Mouse (Mus musculus) heart, embryonic 16.5 days (tissue): Measurements from ENCODE around the gene Klc1. TPM values are rescaled to one million over a fixed set of nuclear protein-coding genes. Genes with fewer than 3 reads are reported as not detected.

Experiments
- ATAC-seq: fragments of 200-750 bp; cut with Nextera tagmentation; replicated peaks from 2 replicates; pipeline ENCODE4 v1.8.0; 2017; ENCODE audit warnings: moderate number of reproducible peaks; ENCODE audit not compliant: insufficient read depth, low FRiP score; ENCODE audit errors: extremely low read depth
- H3K27ac ChIP-seq: fragments of 300-500 bp; sonication (generic); 2 replicates; pipeline ENCODE4 v1.5.1; 2014; ENCODE audit warnings: mild to moderate bottlenecking, low read length, control low read depth, moderate library complexity
- H3K27me3 ChIP-seq: fragments of 300-500 bp; sonication (generic); 2 replicates; pipeline ENCODE4 v1.6.1; 2014; ENCODE audit warnings: low read length, mixed read lengths; ENCODE audit not compliant: control insufficient read depth, insufficient read depth
- H3K36me3 ChIP-seq: fragments of 300-500 bp; sonication (generic); 2 replicates; pipeline ENCODE4 v1.6.1; 2014; ENCODE audit not compliant: control insufficient read depth, insufficient read depth
- H3K4me1 ChIP-seq: fragments of 300-500 bp; sonication (generic); 2 replicates; pipeline ENCODE4 v1.6.1; 2014; ENCODE audit warnings: low read length, mixed read lengths; ENCODE audit not compliant: control insufficient read depth, insufficient read depth
- H3K4me2 ChIP-seq: fragments of 300-500 bp; sonication (generic); 2 replicates; pipeline ENCODE4 v1.6.1; 2014; ENCODE audit warnings: low read depth, mild to moderate bottlenecking, control low read depth, low read length
- H3K4me3 ChIP-seq: fragments of 300-500 bp; sonication (generic); 2 replicates; pipeline ENCODE4 v1.5.1; 2014; ENCODE audit warnings: mild to moderate bottlenecking, control low read depth, low read length
- H3K9ac ChIP-seq: fragments of 300-500 bp; sonication (generic); 2 replicates; pipeline ENCODE4 v1.6.1; 2014; ENCODE audit warnings: low read length, control low read depth
- H3K9me3 ChIP-seq: fragments of 300-500 bp; sonication (generic); replicated peaks from 2 replicates; pipeline ENCODE4 v1.6.1; 2016; ENCODE audit warnings: low read length; ENCODE audit not compliant: control insufficient read depth
- WGBS: fragments of 180-500 bp; shearing (Covaris S2); extraction: QIAGEN DNeasy Blood & Tissue Kit; methylation state at CpG from one replicate; pipeline ENCODE4 v1.1.7; 2014; 5-methylcytosine and 5-hydroxymethylcytosine counted together
- polyA plus RNA-seq: library from polyadenylated mRNA; unstranded; fragments of >200 nt; fragmentation: Nextera tagmentation; extraction: Ambion mirVana; gene quantifications from 2 replicates; pipeline ENCODE4 v1.2.1, GENCODE M21; 2015

Gene Klc1
- polyA plus RNA-seq, 1 experiment from 2014 or later = 134 TPM

- no peak for ATAC-seq
- Histone ChIP-seq H3K27me3 (no peaks in the 10 kb centered on the region), H3K4me3 (no peak overlapping the region), H3K9me3 (no peaks in the 10 kb centered on the region), H3K27ac (no peak overlapping the region), H3K4me1 (peaks cover 23% of the 10 kb centered on the region), H3K36me3 (peaks cover 13% of the 10 kb centered on the region), H3K9ac (no peak overlapping the region), H3K4me2 (no peak overlapping the region)
- WGBS = 66% methylated on average over 8 of the region's 8 CpGs
These were observed 61.3 kb downstream of the Klc1 start for GRCm38 (mm10) chr12:111819936-111820335.

- H3K9me3 ChIP-seq = no peaks in the 10 kb centered on the region
- no peak overlapping the region for H3K9ac ChIP-seq
- no peaks in the 10 kb centered on the region for H3K27me3 ChIP-seq
- H3K4me3 ChIP-seq = no peak overlapping the region
- ATAC-seq = no peak
- peaks cover 16% of the 10 kb centered on the region for H3K4me1 ChIP-seq
- no peak overlapping the region for H3K27ac ChIP-seq
- H3K4me2 ChIP-seq = no peak overlapping the region
- WGBS = 79% methylated on average over 7 of the region's 7 CpGs
- H3K36me3 ChIP-seq = peaks cover 21% of the 10 kb centered on the region
These were observed 62.1 kb downstream of the Klc1 start for GRCm38 (mm10) chr12:111820708-111821107.

- Histone ChIP-seq H3K4me3 (no peak overlapping the region), H3K9ac (no peak overlapping the region), H3K36me3 (peaks cover 32% of the 10 kb centered on the region), H3K9me3 (no peaks in the 10 kb centered on the region), H3K4me1 (peaks cover 5% of the 10 kb centered on the region; the same call in 1 of the 2 replicates), H3K27ac (no peak overlapping the region), H3K4me2 (no peak overlapping the region), H3K27me3 (no peaks in the 10 kb centered on the region)
- WGBS = 62% methylated on average over 4 of the region's 4 CpGs
- no peak for ATAC-seq
These were observed 63.3 kb downstream of the Klc1 start for GRCm38 (mm10) chr12:111821931-111822330.

GRCm38 (mm10) chr12:111827556-111827955 is 68.9 kb downstream of the Klc1 start:
- no peaks in the 10 kb centered on the region for H3K9me3 ChIP-seq
- no peak for ATAC-seq
- no peaks in the 10 kb centered on the region for H3K27me3 ChIP-seq
- WGBS = 89% methylated on average over 12 of the region's 12 CpGs
- H3K27ac ChIP-seq = no peak overlapping the region
- no peak overlapping the region for H3K4me3 ChIP-seq
- H3K4me1 ChIP-seq = no peaks in the 10 kb centered on the region
- no peak overlapping the region for H3K9ac ChIP-seq
- H3K4me2 ChIP-seq = no peak overlapping the region
- peaks cover 67% of the 10 kb centered on the region for H3K36me3 ChIP-seq

GRCm38 (mm10) chr12:111829447-111829846 is 70.8 kb downstream of the Klc1 start:
- no peak overlapping the region for H3K27ac ChIP-seq
- H3K4me2 ChIP-seq = no peak overlapping the region
- H3K4me3 ChIP-seq = no peak overlapping the region
- ATAC-seq = no peak
- no peak overlapping the region for H3K9ac ChIP-seq
- no peaks in the 10 kb centered on the region for H3K4me1 ChIP-seq
- no peaks in the 10 kb centered on the region for H3K27me3 ChIP-seq
- no peaks in the 10 kb centered on the region for H3K9me3 ChIP-seq
- WGBS = 72% methylated on average over 5 of the region's 5 CpGs
- peaks cover 76% of the 10 kb centered on the region for H3K36me3 ChIP-seq

- no peak overlapping the region for H3K27ac ChIP-seq
- H3K27me3 ChIP-seq = no peaks in the 10 kb centered on the region
- 87% methylated on average over 9 of the region's 9 CpGs for WGBS
- peaks cover 76% of the 10 kb centered on the region for H3K36me3 ChIP-seq
- H3K4me1 ChIP-seq = no peaks in the 10 kb centered on the region
- no peak overlapping the region for H3K4me2 ChIP-seq
- no peaks in the 10 kb centered on the region for H3K9me3 ChIP-seq
- no peak for ATAC-seq
- no peak overlapping the region for H3K9ac ChIP-seq
- H3K4me3 ChIP-seq = no peak overlapping the region
These were observed 71.3 kb downstream of the Klc1 start for GRCm38 (mm10) chr12:111829954-111830353.

GRCm38 (mm10) chr12:111830375-111830774 is 71.7 kb downstream of the Klc1 start:
- H3K27ac ChIP-seq = no peak overlapping the region
- no peak overlapping the region for H3K9ac ChIP-seq
- WGBS = 85% methylated on average over 10 of the region's 10 CpGs
- H3K4me1 ChIP-seq = no peaks in the 10 kb centered on the region
- no peaks in the 10 kb centered on the region for H3K9me3 ChIP-seq
- no peak overlapping the region for H3K4me3 ChIP-seq
- H3K36me3 ChIP-seq = peaks cover 73% of the 10 kb centered on the region
- H3K27me3 ChIP-seq = no peaks in the 10 kb centered on the region
- H3K4me2 ChIP-seq = no peak overlapping the region
- ATAC-seq = no peak

GRCm38 (mm10) chr12:111832643-111833042 is 74.0 kb downstream of the Klc1 start:
- Histone ChIP-seq H3K27ac (no peak overlapping the region), H3K9ac (no peak overlapping the region), H3K4me1 (no peaks in the 10 kb centered on the region), H3K4me3 (no peak overlapping the region), H3K27me3 (no peaks in the 10 kb centered on the region), H3K4me2 (no peak overlapping the region), H3K36me3 (peaks cover 63% of the 10 kb centered on the region), H3K9me3 (no peaks in the 10 kb centered on the region)
- WGBS = 73% methylated on average over 5 of the region's 5 CpGs
- ATAC-seq = no peak

GRCm38 (mm10) chr12:111833457-111833856 is 74.8 kb downstream of the Klc1 start:
- no peak overlapping the region for H3K9ac ChIP-seq
- H3K36me3 ChIP-seq = peaks cover 54% of the 10 kb centered on the region
- no peak overlapping the region for H3K4me3 ChIP-seq
- 86% methylated on average over 10 of the region's 10 CpGs for WGBS
- ATAC-seq = no peak
- no peaks in the 10 kb centered on the region for H3K9me3 ChIP-seq
- no peak overlapping the region for H3K27ac ChIP-seq
- H3K4me2 ChIP-seq = no peak overlapping the region
- no peaks in the 10 kb centered on the region for H3K4me1 ChIP-seq
- H3K27me3 ChIP-seq = no peaks in the 10 kb centered on the region
